Mouse (Mus musculus) thymus, adult 18-20 months (tissue): Measurements from ENCODE around the gene Mt4.
"Not testable (repeated sequence)": the region's sequence is repeated elsewhere in the genome, so short reads cannot be mapped to it uniquely, and the experiment has no call there.

Experiments
- DNase-seq, 2 experiments: peaks; one replicate each; pipeline ENCODE4 v3.0.0; 2022; ENCODE audit warnings: mixed read lengths in 2 of 2

The Mt4 gene

DNA sequence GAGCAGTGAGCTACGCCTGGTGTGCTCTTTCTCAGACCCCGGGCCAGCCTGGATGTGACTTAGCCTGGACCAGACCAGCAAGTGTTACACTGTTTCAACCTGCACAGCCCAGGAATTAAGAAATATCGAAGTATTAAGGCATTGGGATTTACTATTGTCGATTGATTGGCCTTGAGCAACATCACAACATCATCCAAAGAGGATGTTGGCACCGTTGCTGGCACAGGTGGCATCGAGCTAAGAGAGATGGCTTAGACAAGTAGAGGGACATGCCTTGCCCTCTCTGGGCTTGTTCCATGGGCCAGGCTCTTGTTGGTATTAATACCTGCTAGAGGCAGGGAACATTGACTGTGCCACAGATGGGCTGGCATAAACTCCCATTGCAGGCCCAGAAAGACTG, 1.4 kb upstream of the Mt4 start:
- DNase-seq: no peak

DNA sequence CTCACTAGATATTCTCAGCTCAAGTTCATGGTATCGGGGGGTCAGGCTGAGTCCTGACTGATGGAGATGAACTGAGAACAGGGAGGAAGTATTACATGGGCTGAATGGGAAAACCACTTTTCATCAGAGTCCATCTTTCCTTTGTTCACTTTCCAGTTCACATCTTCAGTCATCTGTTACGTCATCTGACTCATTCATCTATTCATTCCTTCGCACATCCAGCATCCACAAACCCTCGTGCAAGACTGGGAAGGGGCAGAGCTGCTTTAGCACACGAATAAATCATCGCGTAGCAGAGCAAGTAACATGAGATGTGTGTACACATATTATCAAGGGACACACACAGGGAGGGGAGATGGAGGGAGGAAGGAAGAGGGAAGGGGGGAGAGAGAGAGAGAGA, 805 bp upstream of the Mt4 start:
- DNase-seq: no peak

DNA sequence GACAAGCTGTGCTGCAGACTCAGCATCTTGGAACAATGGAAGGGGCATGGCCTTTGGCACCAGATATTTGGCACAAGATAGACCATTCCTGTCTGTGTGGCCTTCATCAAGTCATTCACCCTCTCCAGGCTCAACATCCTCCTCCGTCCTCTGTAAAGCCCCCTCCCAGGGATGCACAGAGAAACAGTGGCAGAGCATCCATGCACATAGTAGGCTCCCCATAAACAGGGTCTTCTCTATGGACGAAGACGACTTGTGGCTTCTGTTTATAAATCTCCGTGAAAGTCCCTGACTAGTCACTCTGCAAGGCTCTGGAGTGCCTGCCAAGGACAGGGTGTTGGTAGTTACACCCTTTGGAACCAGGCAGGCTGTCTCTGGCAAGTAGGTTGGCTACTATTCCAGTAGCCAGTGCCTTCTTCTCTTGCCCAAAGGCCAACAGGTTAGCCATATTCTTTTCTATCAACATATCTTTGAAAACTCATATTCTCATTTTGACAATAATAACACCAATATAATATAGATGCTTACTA, 3.3 kb downstream of the Mt4 start:
- no peak for DNase-seq

DNA sequence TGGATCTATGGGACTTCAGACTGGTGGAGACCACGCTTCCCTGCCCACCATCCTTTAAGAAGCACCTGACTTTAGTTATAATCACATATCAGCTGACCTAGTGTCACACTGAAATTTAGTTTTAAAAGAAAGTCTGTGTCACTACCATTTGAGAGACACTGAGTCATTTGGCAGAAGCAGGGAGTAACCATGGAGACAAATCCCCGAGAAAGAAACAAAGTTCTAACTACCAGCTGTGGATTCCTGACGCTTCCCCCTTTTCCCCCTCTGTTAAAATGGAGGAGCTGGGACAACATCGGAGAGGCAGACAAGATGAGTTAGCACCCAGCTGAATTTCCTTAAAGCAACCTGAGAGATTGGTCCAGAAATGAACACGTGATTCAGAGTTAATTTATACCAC, 11.2 kb downstream of the Mt4 start:
- no peak for DNase-seq

DNA sequence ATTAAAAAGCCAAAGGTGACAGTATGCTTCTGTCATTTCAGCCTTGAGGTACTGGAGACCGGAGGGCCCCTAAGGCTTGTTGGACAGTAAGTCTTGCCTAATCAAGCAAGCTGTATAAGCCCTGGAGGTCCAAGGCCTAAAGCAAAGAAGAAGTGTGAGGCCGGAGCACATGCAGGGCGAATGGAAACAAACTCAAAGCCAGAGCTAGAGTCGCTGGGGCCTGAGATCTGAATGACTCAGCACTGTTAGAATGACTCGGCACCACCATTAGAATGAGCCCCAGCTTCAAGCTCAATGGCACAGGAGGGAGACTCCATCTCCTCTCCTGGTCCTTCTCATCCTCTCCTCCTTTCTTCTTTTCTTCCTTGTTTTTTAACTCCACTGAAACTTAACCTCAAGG, 13.9 kb downstream of the Mt4 start:
- DNase-seq: no peak

DNA sequence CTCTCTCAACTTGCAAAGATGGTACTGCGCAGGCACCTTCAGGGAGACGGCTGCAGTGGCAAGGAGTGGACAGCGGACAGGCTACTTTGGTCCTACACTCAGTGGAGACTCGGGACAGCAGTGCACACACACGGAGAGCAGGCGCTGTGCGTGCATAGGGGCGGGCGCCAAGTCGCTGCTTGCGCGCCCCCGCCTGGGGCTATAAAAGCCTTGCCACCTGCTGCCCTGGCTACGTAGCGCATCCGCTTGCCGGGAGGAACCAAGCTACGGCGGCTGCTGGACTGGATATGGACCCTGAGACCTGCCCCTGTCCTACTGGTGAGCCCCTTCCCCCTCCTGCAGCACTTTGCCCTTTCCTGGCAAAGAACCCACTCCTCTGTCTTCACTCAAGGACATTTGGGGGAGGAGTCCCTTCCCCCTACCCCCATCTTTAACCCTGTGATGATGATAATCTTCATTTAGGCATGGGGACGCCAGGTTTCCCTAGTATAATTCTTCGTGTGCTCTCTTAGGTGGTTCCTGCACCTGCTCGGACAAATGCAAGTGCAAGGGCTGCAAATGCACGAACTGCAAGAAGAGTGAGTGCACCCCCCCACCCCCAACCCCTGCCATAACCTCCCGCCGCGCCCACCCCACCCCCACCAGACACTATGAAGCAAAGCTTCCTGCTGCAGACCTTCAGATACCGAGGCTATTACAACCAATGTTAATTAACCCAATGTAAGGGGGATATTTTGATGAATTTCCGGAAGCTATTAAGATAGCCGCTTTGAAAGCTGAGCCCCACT, 15.7 kb downstream of the Mt4 start, which contains the start of gene Mt3:
Gene Mt3 (plus strand): TSS at position 95 of the 788 bp plus-strand sequence.
- DNase-seq: no peak

DNA sequence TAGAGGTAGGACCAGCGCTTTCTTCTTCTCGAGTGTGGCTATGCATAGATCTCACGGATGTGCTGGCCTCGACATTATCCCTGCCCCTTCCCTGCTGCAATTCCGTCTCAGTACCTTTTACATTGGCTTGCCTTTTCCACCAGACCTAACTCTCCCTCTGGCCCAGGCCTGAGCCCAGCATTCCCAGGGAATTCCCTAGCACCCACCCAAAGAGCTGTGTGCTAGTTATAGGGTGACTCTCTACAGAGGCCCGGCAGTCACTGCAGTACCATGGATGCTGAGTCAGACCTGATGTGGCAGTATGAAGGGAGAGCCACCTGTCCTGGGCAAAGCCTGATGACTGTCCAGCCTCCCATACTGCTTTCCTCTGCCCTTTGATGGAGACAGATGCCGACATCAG, 16.5 kb downstream of the Mt4 start:
- DNase-seq: no peak

DNA sequence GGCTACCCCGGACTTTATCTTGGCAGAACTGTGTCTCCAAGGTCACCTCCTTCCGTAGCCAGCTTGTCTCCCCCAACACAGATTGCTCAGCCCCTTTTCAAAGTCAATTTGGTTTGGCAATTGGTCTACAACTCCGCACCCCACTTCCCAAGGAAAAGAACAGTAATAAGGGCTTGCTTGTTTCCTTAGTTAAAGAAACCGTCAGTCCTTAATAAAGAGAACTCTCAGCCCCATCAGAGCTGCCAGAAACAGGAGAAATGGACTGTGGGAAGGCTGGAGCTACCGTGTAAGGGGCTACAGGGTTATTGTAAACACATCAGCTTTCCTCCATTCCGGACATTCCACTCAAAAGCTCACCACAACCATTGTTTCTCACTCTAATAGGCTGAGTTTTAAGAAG, 17.5 kb downstream of the Mt4 start:
- no peak for DNase-seq

DNA sequence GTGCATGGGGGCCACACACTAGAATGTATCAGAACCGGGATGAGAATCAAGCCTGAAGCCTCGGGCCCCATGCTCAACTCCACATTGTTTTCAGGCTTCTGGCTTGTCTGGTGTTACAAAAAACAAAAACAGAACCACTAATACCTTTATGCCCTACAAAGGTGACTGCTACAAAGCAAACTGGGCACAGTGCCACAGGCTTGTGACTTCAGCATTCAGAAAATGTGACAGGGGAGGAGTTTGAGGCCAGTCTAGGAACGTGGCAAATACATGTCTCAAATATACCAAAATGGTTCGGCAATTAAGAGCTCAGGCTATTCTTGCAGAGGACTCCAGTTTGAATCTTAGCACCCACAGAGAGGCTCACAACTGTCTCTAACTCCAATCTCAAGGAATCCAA, 19.1 kb downstream of the Mt4 start:
- DNase-seq: no peak

DNA sequence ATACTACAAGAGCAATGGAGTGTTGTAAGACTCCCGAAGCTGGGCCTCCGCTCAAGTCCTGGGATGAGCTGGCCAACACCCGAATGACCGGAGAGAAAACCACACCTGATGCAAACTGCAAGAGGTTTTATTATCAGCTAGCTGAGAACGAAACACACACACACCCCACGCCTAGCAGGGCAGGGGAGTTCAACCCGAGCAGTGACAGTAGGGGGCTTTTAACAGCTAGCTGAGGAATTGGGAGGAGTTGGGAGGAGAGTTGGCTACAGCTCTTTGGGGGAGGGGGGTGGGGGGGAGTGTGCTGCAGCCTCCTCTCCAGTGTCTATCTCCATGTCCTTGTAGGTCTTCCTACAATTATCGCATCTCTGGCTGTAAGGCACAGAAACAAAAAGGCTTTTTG, 28.8 kb downstream of the Mt4 start:
- DNase-seq: not testable (repeated sequence)

DNA sequence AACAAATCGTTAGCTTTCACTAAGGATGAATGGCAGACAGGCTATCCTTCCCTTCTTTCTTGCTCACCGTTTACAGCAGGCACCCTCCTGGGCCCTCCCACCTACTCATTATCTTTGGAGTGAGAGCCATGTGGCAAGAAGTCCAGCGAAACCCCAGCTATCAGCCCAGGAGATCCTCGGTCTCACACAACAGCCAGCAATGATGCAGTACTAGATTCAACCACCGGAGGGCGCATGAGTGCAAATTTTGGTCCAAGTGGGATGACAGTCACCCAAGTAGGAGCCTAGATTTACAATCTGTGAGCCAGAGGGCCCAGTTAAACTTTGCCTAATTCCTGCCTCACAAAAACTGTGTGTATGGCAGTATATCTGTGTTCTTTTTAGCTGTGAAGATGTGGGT, 30.2 kb downstream of the Mt4 start:
- peak; percentile 45 for DNase-seq

DNA sequence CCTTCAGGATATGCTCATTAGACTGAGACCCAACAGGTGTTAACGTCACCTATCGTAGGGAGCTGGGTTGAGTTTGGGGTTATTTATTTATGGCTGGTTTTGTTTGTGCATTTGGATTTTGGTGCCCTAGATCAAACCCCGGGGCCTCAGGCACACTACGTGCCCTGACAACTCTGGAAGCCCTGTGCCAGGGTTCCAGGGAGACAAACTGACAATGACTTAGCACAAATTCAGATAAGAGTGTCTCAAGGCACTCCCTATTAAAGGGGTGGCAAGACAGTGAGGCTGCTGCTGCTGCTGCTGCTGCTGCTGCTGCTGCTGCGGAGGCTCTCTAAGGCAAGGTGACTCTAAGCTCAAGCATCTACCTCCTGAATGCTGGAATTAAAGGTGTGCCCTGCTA, 32.5 kb downstream of the Mt4 start:
- no peak for DNase-seq

DNA sequence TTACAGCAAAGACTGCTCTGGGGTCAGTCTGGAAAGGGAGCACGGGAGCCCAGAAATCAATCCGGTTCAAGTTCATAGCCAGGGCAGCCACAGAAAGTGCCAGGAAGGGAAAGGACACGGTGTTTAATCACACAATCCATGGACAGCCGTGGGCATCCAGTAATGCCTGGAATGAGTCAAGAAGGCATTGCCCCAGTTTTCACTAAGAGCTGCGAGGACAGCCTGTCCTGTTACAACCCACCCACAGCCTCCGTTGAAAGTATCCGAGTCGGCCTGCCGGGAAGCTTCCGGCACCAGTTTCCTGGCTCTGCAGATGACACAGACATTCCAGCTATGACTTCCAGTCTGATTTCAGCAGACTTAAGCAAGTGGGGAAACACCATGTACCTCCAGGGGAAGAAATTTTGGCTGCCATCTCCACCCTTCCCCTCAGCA, 34.3 kb downstream of the Mt4 start:
- DNase-seq: no peak

DNA sequence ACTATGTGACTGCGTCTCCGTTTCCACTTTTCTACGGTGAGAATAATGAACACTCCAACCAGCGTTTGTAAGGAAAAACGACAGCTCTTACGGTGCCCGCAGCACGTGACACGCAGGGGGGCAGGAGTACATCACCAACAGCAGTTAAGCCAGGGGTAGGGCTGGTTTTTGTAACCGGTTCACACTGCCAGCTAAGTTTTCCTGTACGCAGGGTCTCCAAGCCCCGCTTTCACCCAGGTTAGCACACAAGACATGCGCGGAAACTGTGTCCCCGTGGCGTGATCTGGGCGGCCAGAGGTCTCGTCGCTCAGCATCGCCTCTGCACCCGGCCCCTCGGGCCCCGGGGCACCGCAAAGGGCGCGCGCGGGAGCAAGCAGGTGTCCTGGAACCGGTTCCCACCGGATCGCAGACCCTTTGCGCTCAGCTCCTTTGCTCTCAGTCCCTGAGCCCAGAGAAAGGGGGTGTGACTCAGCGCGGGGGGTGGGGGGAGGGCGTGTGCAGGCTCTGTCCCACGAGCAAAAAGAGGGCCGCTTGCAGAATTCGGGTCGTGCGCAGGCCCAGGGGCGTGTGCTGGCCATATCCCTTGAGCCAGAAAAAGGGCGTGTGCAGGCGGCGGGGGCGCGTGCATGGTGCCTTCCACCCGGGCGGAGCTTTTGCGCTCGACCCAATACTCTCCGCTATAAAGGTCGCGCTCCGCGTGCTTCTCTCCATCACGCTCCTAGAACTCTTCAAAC, 35.2 kb downstream of the Mt4 start, which contains the start of gene Mt2:
Gene Mt2 (plus strand): TSS at position 590 of the 734 bp plus-strand sequence.
- DNase-seq: no peak

DNA sequence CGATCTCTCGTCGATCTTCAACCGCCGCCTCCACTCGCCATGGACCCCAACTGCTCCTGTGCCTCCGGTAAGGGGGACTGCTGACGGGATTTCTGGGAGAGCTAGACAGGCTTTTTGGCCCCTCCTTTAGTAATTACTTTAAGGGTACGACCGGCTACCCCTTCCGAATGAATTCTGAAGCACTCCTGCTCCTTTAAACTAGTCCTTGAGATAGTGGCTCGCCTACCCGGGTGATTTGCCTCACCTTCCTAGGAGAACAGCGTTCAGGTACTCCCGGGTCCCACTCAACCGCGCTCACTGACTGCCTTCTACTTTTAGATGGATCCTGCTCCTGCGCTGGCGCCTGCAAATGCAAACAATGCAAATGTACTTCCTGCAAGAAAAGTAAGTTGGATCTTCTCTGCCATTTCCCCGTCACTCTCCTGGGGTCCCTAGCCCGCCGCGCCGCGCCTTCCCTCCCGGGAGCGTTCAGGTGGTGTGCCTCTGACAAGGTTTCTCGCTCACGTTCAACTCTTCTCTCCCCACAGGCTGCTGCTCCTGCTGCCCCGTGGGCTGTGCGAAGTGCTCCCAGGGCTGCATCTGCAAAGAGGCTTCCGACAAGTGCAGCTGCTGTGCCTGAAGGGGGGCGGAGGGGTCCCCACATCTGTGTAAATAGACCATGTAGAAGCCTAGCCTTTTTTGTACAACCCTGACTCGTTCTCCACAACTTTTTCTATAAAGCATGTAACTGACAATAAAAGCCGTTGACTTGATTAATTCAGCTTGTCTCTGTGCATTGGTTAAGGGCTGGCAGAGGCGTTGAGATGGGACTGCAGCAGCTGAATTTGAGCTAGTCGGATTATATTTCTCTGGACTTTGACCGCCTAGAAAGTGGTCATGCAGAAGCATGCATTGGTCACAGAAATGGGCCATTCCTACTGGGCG, 36.1 kb downstream of the Mt4 start:
- peak in 1 of 2 experiments; percentile 10 for DNase-seq

DNA sequence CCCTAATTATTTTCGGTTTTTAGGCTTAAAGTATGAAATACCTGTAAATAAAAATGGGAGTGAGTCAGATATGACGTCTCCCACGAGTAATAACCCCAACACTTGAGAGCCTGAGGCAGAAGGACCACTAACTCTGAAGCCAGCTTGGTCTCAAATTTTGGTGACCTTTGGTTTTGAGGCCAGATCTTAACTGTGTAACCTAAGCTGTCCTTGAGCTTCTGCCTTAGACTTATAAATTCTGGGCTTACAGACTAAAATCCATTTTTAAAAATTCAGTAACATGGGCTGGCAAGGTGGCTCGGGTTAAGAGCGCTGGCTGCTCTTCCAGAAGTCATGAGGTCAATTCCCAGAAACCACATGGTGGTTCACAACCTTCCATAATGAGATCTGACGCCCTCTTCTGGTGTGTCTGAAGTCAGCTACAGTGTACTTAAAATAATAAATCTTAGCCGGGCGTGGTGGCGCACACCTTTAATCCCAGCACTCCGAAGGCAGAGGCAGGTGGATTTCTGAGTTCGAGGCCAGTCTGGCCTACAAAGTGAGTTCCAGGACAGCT, 36.9 kb downstream of the Mt4 start:
- no peak for DNase-seq

DNA sequence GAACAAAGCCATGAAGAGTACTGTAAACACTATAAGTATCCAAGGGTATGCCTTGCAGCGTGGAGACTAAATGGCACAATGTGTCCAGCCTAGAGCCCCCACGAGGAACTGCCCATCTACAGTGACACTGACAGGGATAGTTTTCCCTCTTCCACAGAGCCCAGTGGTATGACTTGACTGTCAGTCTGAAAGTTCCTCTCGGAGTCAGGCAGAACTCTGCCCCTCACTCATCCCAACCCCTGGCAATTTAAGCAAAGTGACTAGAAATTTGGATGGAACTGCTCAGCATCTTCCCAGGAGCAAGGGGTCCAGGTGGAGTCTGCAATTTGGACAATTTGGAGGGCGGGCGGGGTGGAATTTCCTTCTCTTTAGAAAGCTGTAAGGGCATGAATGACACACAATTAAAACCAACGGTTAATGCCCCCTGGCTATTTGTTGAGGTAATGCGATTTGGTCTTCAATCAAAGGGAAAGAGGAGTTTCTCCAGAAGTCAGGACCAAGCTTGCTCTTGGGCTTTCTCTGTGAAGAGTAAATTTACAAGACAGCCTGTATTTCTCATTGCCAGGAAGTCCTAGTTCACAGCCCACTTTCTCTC, 37.7 kb downstream of the Mt4 start:
- no peak for DNase-seq

DNA sequence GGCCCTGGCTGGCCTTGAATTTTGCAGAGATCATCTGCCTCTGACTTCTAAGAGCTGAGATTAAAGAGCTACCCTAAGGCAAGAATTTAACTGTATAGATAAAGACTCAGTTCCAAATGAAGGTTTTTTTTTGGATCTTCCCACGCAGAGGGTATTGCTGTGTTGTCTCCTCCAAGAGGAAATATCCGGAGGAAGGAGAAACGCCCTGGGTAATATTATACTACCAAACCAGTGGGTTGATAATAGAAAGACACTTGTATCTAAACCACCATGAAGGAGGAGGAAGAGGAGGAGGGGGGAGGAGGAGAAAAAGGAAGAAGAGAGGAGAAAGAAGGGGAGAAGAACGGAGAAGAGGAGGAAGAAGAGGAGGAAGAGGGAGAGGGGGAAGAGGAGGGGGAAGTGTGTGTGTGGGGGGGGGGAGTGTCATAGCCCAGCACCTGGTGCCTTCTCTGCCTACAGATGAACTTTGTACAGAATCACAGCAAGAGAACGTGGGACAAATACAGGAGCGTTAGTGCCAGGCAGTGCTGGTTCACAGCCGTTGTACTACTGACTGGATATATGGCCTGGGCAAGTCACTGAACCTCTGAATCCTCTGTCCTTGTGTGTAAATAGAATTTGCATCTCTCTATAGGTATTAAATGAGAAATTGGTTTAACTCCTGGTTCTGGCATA, 40.9 kb downstream of the Mt4 start:
- no peak for DNase-seq

DNA sequence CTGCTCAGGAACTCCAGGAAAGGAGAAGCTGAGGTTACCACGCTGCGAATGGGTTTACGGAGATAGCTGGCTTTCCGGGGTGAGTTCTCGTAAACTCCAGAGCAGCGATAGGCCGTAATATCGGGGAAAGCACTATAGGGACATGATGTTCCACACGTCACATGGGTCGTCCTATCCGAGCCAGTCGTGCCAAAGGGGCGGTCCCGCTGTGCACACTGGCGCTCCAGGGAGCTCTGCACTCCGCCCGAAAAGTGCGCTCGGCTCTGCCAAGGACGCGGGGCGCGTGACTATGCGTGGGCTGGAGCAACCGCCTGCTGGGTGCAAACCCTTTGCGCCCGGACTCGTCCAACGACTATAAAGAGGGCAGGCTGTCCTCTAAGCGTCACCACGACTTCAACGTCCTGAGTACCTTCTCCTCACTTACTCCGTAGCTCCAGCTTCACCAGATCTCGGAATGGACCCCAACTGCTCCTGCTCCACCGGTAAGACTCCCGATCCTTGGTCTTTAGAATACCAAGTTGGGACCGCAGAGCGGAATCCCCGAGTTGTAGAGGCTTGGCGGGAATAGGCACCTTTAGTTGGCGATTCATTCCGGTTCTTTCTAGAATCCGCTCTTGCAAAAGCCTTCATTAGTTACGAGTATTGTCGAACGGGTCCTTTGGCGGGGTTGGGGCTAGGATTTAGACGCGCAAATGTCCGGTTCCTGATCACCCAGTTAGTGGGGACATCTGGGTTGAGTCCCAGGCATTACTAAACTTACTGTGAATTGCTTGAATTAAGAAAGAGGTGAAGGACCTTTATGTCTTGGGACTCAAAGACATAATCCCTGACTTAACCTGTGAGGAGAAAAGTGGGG, 42.1 kb downstream of the Mt4 start, which contains the start of gene Mt1:
Gene Mt1 (plus strand): TSS at position 226 of the 856 bp plus-strand sequence.
- peak; percentile 35 to 41 for DNase-seq
